Mouse (Mus musculus) cerebellum, adult 11 months (tissue): ENCODE results near the gene Zglp1.
A peak's percentile ranks its signal among the peaks of the same experiment; 100 is the strongest.
"Not testable (repeated sequence)": the region's sequence is repeated elsewhere in the genome, so short reads cannot be mapped to it uniquely, and the experiment has no call there.

ENCODE experiments used
- DNase-seq: peaks from one replicate; pipeline ENCODE4 v3.0.0; 2022

The Zglp1 gene

DNA sequence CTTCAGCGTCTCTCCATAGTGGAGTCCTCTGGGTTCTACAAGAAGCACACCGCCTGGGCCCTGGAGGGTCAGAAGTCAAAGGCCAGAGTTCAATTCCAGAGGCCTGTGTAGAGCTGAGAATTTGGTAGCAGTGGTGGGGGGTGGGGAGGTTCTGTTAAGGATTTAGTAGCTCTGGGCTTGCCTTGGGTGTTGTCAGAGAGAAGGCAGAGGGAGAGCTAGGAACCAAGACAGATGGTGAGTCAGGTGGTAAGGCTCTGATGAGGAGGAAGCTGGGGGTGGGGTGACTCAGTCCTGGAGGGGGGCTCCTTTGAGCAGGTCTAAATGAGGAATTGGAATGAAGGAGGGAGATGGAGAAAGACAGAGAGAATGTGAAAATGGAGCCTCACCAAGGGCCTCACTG, 4.0 kb downstream of the Zglp1 start:
- DNase-seq = no peak

GRCm38 (mm10) chr9:21051578-21051977, 15.3 kb downstream of the Zglp1 start:
- no peak for DNase-seq

DNA sequence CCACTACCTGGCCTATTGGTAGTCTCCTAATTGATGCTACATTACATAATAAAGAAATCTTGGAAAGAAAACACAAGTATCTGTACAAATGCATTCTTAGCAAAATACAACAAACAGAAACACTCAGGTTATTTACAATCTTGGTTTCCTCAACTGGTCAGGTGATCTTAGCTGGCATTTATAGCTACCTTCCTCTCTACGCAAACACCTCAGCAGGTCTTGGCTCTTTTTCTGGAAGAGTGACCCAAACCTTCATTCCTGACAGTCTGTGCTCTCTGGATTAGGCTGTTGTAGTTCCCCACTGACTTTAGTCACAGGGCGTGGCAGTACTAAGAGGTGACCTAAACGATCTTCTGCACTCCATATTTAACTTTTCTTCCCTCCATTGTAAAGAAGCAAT, 21.7 kb downstream of the Zglp1 start:
- no peak for DNase-seq

DNA sequence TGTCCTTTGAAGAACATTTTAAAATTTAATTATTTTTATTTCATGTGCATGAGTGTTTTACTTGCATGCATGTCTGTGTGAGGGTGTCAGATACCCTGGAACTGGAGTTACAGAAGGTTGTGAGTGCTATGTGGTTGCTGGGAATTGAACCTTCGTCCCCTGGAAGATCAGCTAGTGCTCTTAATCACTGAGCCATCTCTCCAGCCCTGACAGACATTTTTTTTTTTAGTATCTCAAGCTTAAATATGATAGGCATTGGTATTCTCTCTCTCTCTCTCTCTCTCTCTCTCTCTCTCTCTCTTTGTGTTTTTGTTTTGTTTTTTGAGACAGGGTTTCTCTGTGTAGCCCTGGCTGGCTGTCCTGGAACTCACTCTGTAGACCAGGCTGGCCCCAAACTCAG, 22.1 kb downstream of the Zglp1 start:
- DNase-seq = not testable (repeated sequence)

- no peak for DNase-seq
These were observed 23.3 kb downstream of the Zglp1 start for GRCm38 (mm10) chr9:21043563-21043962.

DNA sequence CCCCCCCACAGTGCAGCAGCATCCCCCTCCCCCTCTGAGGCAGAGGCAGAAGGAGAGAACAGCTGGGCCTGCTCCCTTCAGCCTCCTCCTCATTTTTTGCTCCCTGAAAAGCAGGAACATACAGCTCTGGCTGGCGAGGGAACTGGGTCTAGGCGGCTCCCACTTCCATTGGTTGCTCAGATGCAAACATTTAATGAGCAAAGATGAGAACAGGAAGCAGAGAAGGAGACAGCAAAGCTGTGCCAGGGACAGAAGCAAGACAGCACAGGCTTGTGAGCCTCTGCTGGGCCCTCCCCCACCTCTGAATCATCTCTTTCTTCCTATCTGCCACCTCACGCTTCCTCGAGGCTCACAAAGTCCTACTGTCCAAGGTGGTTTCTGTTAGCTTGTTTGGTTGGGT, 25.6 kb downstream of the Zglp1 start:
- no peak for DNase-seq

GRCm38 (mm10) chr9:21039779-21040178, 27.1 kb downstream of the Zglp1 start:
- no peak for DNase-seq

DNA sequence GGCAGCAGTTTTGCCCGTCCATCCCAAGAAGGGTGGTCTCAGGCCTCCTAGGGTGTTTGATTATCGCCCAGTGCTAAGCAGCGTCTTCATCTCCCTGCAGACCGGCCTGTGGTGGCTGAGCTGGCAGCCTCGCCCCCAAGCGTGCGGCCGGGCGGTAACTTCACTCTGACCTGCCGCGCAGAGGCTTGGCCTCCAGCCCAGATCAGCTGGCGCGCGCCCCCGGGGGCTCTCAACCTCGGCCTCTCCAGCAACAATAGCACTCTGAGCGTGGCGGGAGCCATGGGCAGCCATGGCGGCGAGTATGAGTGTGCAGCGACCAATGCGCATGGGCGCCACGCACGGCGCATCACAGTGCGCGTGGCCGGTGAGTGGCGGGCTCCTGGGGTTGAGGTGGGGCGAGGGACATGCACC, 29.4 kb downstream of the Zglp1 start:
- no peak for DNase-seq

DNA sequence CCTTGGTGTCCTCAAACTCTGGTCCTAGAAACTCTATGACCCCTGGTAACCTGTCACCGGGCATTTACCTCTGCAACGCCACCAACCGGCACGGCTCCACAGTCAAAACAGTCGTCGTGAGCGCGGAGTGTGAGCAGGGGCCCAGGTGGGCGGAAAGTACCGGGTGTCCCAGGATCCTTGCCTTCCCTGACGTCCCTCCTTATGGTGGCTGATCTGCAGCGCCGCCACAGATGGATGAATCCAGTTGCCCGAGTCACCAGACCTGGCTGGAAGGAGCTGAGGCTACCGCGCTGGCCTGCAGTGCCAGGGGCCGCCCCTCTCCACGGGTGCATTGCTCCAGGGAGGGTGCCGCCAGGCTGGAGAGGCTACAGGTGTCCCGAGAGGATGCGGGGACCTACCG, 30.2 kb downstream of the Zglp1 start:
- DNase-seq = no peak

DNA sequence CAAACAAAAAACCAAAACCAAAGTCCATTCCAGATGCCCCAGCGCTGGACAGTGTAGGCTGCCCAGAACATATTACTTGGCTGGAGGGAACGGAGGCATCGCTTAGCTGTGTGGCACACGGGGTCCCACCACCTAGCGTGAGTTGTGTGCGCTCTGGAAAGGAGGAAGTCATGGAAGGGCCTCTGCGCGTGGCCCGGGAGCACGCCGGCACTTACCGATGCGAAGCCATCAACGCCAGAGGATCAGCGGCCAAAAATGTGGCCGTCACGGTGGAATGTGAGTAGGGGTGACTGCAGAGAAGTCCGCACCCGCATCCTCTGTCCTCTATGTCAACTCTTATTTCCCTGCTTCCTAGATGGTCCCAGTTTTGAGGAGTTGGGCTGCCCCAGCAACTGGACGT, 30.7 kb downstream of the Zglp1 start:
- DNase-seq = no peak

GRCm38 (mm10) chr9:21035586-21035985, 31.3 kb downstream of the Zglp1 start:
- DNase-seq = no peak

DNA sequence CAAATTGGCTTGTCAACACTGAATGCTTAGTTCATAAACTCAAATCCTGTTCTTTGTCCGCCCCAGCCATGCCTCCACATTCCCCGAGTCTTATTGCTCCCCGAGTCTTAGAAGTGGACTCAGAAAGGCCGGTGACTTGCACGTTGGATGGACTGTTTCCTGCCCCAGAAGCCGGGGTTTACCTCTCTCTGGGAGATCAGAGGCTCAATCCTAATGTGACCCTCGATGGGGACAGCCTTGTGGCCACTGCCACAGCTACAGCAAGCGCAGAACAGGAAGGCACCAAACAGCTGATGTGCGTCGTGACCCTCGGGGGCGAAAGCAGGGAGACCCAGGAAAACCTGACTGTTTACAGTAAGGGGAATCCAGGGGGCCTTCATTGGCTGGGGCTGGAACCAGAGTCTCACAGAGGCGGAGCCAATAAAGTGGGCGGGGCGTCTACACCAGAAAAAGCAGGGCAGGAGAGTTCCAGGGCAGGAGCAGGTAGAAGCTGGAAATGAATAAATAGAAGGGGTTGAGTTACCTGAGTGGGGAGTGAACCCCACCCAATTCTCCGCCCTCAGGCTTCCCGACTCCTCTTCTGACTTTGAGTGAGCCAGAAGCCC, 32.3 kb downstream of the Zglp1 start:
- no peak for DNase-seq

DNA sequence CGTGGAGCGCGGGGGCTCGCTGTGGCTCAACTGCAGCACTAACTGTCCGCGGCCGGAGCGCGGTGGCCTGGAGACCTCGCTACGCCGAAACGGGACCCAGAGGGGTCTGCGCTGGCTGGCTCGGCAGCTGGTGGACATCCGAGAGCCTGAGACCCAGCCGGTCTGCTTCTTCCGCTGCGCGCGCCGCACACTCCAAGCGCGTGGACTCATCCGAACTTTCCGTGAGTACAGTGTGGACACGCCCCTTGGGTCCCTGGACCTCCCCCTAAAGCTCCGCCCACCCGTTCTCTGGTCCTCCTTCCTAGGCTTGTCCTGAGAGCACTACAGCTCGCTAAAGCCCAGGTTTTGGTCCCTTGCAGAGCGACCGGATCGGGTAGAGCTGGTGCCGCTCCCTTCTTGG, 33.8 kb downstream of the Zglp1 start:
- DNase-seq = no peak

DNA sequence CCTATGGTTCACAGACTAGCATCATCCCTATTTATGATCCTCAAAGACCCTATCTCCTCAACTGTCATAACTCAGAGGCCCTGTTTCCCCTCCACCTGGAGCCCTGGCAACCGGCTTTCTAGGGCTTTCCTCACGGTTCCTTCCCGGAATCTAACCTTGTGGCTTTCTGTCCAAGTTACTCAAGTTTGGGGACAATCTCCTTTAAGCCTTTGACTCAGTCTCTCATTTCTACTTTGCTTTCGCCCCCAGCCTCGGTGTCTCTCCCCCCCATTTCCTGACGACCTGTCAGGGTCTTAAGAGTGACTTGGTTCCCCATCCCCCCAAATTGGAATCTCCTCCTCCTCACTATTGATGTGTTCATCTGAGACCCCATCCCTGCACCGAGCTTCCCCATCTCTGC, 34.4 kb downstream of the Zglp1 start:
- no peak for DNase-seq

DNA sequence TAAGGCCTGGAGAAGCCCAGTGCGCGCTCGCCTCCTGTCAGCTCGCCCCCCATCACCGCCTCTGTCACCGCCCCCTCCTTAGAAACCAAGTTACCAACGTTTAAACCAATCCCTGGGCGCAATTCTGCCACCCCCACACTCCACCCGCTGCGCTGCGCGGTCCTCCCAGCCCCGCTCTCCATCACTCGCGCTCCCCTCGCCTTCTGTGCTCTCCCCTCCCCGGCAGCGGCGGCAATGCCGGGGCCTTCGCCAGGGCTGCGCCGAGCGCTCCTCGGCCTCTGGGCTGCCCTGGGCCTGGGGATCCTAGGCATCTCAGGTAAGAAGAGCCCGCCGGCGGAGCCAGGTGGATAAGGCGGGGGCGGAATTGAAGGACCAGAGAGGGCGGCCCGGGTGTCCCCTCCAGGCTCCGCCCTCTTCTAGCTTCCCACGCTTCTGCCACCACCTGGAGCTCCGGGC, 35.0 kb downstream of the Zglp1 start, which contains the start of gene Icam5:
Gene Icam5 (plus strand): TSS at position 178 of the 456 bp plus-strand sequence.
- no peak for DNase-seq

DNA sequence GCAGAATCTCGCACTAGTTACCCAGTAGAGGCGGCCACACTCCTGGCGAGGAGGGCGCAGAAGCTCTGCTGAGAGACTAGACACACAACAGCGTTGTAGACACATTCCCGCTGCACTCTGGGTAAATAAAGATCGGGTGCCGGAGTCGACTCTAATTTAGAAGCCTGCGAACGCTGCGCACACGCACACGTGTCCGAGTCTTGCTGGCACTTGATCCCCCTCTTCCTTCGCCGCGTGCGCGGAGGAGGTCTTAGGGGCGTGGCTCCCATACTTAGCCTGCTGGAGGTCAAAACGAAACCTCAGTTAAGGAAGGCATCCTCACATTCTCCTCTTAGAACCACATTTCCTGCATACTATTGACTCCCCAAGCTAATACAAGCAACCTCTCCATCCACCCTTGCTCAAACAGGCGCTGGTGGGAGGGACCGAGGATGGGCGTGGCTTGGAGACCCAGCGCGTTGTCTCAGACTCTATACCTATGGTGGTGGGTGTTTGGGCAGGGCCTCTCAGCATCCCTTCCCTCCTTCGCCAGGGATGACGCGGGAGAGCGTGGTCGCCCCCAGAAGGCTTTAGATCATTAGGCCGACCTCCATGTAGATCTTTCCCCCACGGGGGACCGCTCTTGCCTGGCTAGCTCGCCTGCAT, 35.5 kb downstream of the Zglp1 start:
- no peak for DNase-seq

DNA sequence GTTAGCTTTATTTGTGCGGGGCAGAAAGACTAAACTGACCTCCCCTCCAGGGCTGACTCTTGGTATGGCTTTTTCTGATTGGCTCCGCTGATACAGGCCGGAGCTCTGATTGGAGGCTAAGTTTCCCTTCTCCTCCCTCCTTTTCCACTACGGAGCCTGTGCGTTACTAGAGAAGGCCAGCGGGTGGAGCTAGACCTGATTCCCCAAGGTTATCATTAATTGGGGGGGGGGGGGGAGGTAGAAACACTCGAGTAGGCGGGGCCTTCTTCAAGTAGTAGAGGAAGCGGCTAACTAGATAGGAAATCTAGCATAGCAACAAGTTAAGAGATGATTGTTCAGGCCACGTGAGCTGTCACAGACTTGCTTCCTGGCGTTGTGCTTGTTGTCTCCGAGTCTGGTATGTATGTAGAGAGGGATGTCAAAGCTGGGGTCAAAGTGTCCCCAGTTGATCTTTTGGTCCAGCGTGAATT, 36.1 kb downstream of the Zglp1 start:
- DNase-seq = peak; percentile 70

DNA sequence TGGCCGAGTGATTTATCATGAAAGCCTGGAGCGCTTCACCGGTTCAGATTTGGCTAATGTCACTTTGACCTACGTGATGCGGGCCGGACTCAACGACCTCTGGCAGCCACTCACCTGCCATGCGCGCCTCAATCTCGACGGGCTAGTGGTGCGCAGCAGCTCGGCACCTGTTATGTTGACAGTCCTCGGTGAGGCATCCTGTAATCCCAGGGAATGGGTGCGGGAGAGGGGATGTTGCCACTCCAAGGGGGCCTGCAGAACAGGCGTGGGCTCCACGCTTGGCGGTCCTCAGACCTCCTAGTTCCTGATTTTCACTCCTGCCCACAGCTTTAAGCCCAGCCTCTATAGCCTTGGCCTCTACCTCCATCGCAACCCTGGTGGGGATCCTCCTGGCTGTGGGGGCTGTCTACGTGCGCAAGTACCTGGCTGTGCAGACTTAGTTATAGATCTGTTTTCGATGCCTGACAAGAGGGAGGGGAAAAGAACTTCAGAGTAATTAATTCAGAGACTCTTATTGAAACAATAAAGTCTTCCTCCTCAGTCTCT, 36.8 kb downstream of the Zglp1 start:
- no peak for DNase-seq

- DNase-seq = peak; percentile 38
These were observed 37.4 kb downstream of the Zglp1 start, which contains the start of gene Icam4 for GRCm38 (mm10) chr9:21029291-21030054. Icam4 (plus strand) TSS chr9:21029373.

DNA sequence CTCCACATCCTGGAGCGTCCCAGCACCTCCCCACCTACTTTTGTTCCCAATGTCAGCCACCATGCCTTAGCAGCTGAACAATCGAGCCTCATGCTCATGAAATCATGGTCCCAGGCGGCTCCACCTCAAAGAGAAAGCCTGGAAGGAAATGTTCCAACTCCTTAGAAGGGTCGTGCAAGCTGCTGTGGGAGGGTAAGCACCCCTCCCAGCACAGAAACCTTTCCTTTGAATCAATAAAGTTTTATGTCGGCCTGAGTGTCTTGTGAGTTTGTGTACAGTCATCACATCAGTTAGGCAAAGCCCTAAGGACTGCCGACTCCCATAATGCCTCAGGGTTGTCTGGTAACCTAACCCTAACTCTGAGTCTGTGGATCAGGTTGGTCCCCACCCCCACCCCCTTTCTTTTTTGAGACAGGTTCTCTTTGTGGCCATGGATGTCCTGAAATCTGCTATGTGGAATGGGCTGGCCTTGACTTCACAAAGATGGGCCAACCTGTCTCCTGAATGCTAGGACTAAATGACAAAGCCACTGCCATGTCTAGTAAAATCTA, 38.3 kb downstream of the Zglp1 start:
- no peak for DNase-seq

- no peak for DNase-seq
These were observed 39.1 kb downstream of the Zglp1 start for GRCm38 (mm10) chr9:21027774-21028290.

DNA sequence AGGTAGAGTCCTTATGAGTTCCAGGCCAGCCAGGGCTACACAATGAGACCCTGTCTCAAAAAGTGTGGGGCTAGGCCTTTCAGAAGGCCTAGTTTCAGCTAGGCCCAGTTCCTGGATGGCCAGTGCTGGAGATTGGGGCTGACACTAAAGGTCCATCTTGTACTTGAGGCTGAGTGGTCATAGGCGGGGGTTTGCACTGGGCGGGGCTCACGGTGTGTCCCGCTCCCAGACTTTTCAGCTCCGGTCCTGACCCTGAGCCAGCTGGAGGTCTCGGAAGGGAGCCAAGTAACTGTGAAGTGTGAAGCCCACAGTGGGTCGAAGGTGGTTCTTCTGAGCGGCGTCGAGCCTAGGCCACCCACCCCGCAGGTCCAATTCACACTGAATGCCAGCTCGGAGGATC, 40.0 kb downstream of the Zglp1 start:
- no peak for DNase-seq

DNA sequence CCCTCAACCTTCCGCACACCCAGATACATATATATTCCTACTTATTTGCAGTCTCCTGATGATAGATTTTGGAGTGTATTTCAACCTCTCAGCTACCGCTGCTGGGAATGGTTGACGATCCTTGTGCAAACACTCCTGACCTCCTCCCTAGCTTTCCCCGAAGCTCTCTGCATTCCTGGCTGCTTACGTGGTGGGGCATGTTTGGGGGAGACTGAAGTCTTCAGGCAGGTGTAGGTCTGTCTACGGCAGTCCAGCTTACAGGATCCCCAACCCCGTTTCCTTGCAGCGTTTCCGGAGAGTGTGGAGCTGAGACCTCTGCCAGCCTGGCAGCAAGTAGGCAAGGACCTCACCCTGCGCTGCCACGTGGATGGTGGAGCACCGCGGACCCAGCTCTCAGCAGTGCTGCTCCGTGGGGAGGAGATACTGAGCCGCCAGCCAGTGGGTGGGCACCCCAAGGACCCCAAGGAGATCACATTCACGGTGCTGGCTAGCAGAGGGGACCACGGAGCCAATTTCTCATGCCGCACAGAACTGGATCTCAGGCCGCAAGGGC, 41.6 kb downstream of the Zglp1 start:
- no peak for DNase-seq
